Mouse (Mus musculus) urinary bladder, adult 2 months (tissue): ENCODE data around the gene Rfx4. TPM values are rescaled to one million over a fixed set of nuclear protein-coding genes. Genes with fewer than 3 reads are reported as not detected.

Source experiments
- polyA plus RNA-seq: library from polyadenylated mRNA; depleted of rRNA; stranded (reverse); fragments of >200 nt; gene quantifications from 2 replicates; pipeline ENCODE4 v1.2.3, GENCODE M21; 2012; rRNA removed

Gene Rfx4
- polyA plus RNA-seq, 1 experiment, result 0.06 TPM

Other genes starting within 250 kb of the Rfx4 start
- gene Ckap4, start 222.0 kb upstream of the Rfx4 start, polyA plus RNA-seq, result 43.0 and 45.3 TPM in 2 replicates
- 28.7 and 30.1 TPM in 2 replicates for gene Tcp11l2, start 179.4 kb upstream of the Rfx4 start, polyA plus RNA-seq
- 7.0 and 9.1 TPM in 2 replicates for gene Polr3b, start 133.8 kb upstream of the Rfx4 start, polyA plus RNA-seq
- gene Ric8b, start 161.6 kb downstream of the Rfx4 start, polyA plus RNA-seq, result 21.7 and 23.7 TPM in 2 replicates